Mouse (Mus musculus): ENCODE data around the gene Lrba. TPM values are rescaled to one million over a fixed set of nuclear protein-coding genes. Genes with fewer than 3 reads are reported as not detected.

Gene Lrba
- polyA plus RNA-seq, 1 experiment from 2014 or later, result 1.8 TPM

- ATAC-seq (no peak), DNase-seq (no peak)
- H3K27me3 ChIP-seq (ENCODE audit: insufficient read depth, low read length), result no peaks in the 10 kb centered on the region
- TF ChIP-seq CTCF (IDR thresholded peaks at IDR 0.05; ENCODE audit: low read depth) (no peak), EP300 (IDR thresholded peaks at IDR 0.05; ENCODE audit: low read depth) (no peak)
- no peaks in the 10 kb centered on the region for H3K9me3 ChIP-seq (ENCODE audit: low read length)
- H3K4me2 ChIP-seq (ENCODE audit: low read depth, low read length), result no peak overlapping the region
- no peak overlapping the region for H3K9ac ChIP-seq (replicated peaks)
- no peaks in the 10 kb centered on the region for H3K4me1 ChIP-seq (ENCODE audit: insufficient read depth)
- H3K27ac ChIP-seq (ENCODE audit: low read depth), result no peak overlapping the region
- no peak overlapping the region for H3K4me3 ChIP-seq (ENCODE audit: low read depth, low read length)
- H3K36me3 ChIP-seq (replicated peaks; ENCODE audit: insufficient read depth, low read length), result no peaks in the 10 kb centered on the region
- 32% methylated on average over 4 of the region's 4 CpGs for WGBS (ENCODE audit: insufficient replicate concordance)
These were observed 485.0 kb downstream of the Lrba start for GRCm38 (mm10) chr3:86709472-86709871.

- WGBS (ENCODE audit: insufficient replicate concordance), result 77% methylated on average over 1 of the region's 1 CpGs
- no peak for TF ChIP-seq CTCF (IDR thresholded peaks at IDR 0.05; ENCODE audit: low read depth)
- no peak for TF ChIP-seq EP300 (IDR thresholded peaks at IDR 0.05; ENCODE audit: low read depth)
- no peaks in the 10 kb centered on the region for H3K27me3 ChIP-seq (ENCODE audit: insufficient read depth, low read length)
- DNase-seq (no peak), ATAC-seq (no peak)
- H3K4me3 ChIP-seq (ENCODE audit: low read depth, low read length), result no peak overlapping the region
- no peaks in the 10 kb centered on the region for H3K4me1 ChIP-seq (ENCODE audit: insufficient read depth)
- H3K4me2 ChIP-seq (ENCODE audit: low read depth, low read length), result no peak overlapping the region
- H3K36me3 ChIP-seq (replicated peaks; ENCODE audit: insufficient read depth, low read length), result no peaks in the 10 kb centered on the region
- no peaks in the 10 kb centered on the region for H3K9me3 ChIP-seq (ENCODE audit: low read length)
- no peak overlapping the region for H3K27ac ChIP-seq (ENCODE audit: low read depth)
- no peak overlapping the region for H3K9ac ChIP-seq (replicated peaks)
These were observed 487.1 kb downstream of the Lrba start for GRCm38 (mm10) chr3:86711530-86711929.

GRCm38 (mm10) chr3:86712758-86713157 is 488.3 kb downstream of the Lrba start:
- no peaks in the 10 kb centered on the region for H3K27me3 ChIP-seq (ENCODE audit: insufficient read depth, low read length)
- H3K27ac ChIP-seq (ENCODE audit: low read depth), result no peak overlapping the region
- no peak overlapping the region for H3K4me3 ChIP-seq (ENCODE audit: low read depth, low read length)
- no peak for ATAC-seq
- no peak overlapping the region for H3K4me2 ChIP-seq (ENCODE audit: low read depth, low read length)
- 72% methylated on average over 3 of the region's 3 CpGs for WGBS (ENCODE audit: insufficient replicate concordance)
- no peak for DNase-seq
- H3K9ac ChIP-seq (replicated peaks), result no peak overlapping the region
- TF ChIP-seq CTCF (IDR thresholded peaks at IDR 0.05; ENCODE audit: low read depth), result no peak
- no peak for TF ChIP-seq EP300 (IDR thresholded peaks at IDR 0.05; ENCODE audit: low read depth)
- no peaks in the 10 kb centered on the region for H3K36me3 ChIP-seq (replicated peaks; ENCODE audit: insufficient read depth, low read length)
- H3K4me1 ChIP-seq (ENCODE audit: insufficient read depth), result no peaks in the 10 kb centered on the region
- no peaks in the 10 kb centered on the region for H3K9me3 ChIP-seq (ENCODE audit: low read length)

GRCm38 (mm10) chr3:86714446-86714845 is 490.0 kb downstream of the Lrba start:
- ATAC-seq (no peak), DNase-seq (no peak)
- Histone ChIP-seq H3K36me3 (replicated peaks; ENCODE audit: insufficient read depth, low read length) (no peaks in the 10 kb centered on the region), H3K27ac (ENCODE audit: low read depth) (no peak overlapping the region), H3K4me1 (ENCODE audit: insufficient read depth) (no peaks in the 10 kb centered on the region), H3K9me3 (ENCODE audit: low read length) (no peaks in the 10 kb centered on the region), H3K4me2 (ENCODE audit: low read depth, low read length) (no peak overlapping the region), H3K27me3 (ENCODE audit: insufficient read depth, low read length) (no peaks in the 10 kb centered on the region), H3K9ac (replicated peaks) (no peak overlapping the region), H3K4me3 (ENCODE audit: low read depth, low read length) (no peak overlapping the region)
- WGBS (ENCODE audit: insufficient replicate concordance), result 63% methylated on average over 2 of the region's 2 CpGs
- TF ChIP-seq EP300 (IDR thresholded peaks at IDR 0.05; ENCODE audit: low read depth), result no peak

GRCm38 (mm10) chr3:86723415-86724298 is 499.2 kb downstream of the Lrba start:
- H3K27ac ChIP-seq (ENCODE audit: low read depth), result no peak overlapping the region
- H3K36me3 ChIP-seq (replicated peaks; ENCODE audit: insufficient read depth, low read length), result no peaks in the 10 kb centered on the region
- ATAC-seq (no peak), DNase-seq (no peak)
- no peak overlapping the region for H3K4me2 ChIP-seq (ENCODE audit: low read depth, low read length)
- H3K9me3 ChIP-seq (ENCODE audit: low read length), result no peaks in the 10 kb centered on the region
- 61% methylated on average over 9 of the region's 9 CpGs for WGBS (ENCODE audit: insufficient replicate concordance)
- H3K9ac ChIP-seq (replicated peaks), result no peak overlapping the region
- no peak overlapping the region for H3K4me3 ChIP-seq (ENCODE audit: low read depth, low read length)
- TF ChIP-seq EP300 (IDR thresholded peaks at IDR 0.05; ENCODE audit: low read depth) (no peak), CTCF (IDR thresholded peaks at IDR 0.05; ENCODE audit: low read depth) (no peak)
- H3K4me1 ChIP-seq (ENCODE audit: insufficient read depth), result no peaks in the 10 kb centered on the region
- no peaks in the 10 kb centered on the region for H3K27me3 ChIP-seq (ENCODE audit: insufficient read depth, low read length)

- DNase-seq (no peak), ATAC-seq (no peak)
- TF ChIP-seq EP300 (IDR thresholded peaks at IDR 0.05; ENCODE audit: low read depth) (no peak), CTCF (IDR thresholded peaks at IDR 0.05; ENCODE audit: low read depth) (no peak)
- 67% methylated on average over 9 of the region's 9 CpGs for WGBS (ENCODE audit: insufficient replicate concordance)
- Histone ChIP-seq H3K27me3 (ENCODE audit: insufficient read depth, low read length) (no peaks in the 10 kb centered on the region), H3K9ac (replicated peaks) (no peak overlapping the region), H3K9me3 (ENCODE audit: low read length) (no peaks in the 10 kb centered on the region), H3K4me1 (ENCODE audit: insufficient read depth) (no peaks in the 10 kb centered on the region), H3K4me3 (ENCODE audit: low read depth, low read length) (no peak overlapping the region), H3K27ac (ENCODE audit: low read depth) (no peak overlapping the region), H3K4me2 (ENCODE audit: low read depth, low read length) (no peak overlapping the region), H3K36me3 (replicated peaks; ENCODE audit: insufficient read depth, low read length) (no peaks in the 10 kb centered on the region)
These were observed 500.6 kb downstream of the Lrba start for GRCm38 (mm10) chr3:86725113-86725512.
